Mouse (Mus musculus) intestine, postnatal 0 days (tissue): ENCODE measurements around the gene Ankmy1. TPM values are rescaled to one million over a fixed set of nuclear protein-coding genes. Genes with fewer than 3 reads are reported as not detected.

Experiments used
- ATAC-seq: fragments of 200-750 bp; cut with Nextera tagmentation; 2 replicates; pipeline ENCODE4 v1.8.0; 2017; ENCODE audit warnings: mild to moderate bottlenecking, moderate TSS enrichment, moderate library complexity
- H3K27ac ChIP-seq: fragments of 300-500 bp; sonication (generic); 2 replicates; pipeline ENCODE4 v1.5.1; 2014; ENCODE audit warnings: mild to moderate bottlenecking, low read depth, low read length, moderate library complexity
- H3K27me3 ChIP-seq: fragments of 300-500 bp; sonication (generic); replicated peaks from 2 replicates; pipeline ENCODE4 v1.6.1; 2014; ENCODE audit warnings: low read length, mixed read lengths; ENCODE audit not compliant: control insufficient read depth, insufficient read depth
- H3K36me3 ChIP-seq: fragments of 300-500 bp; sonication (generic); 2 replicates; pipeline ENCODE4 v1.6.1; 2014; ENCODE audit warnings: mild to moderate bottlenecking, moderate library complexity; ENCODE audit not compliant: control insufficient read depth, insufficient read depth
- H3K4me1 ChIP-seq: fragments of 300-500 bp; sonication (generic); replicated peaks from 2 replicates; pipeline ENCODE4 v1.6.1; 2014; ENCODE audit warnings: antibody characterized with exemption, low read length, mixed read lengths; ENCODE audit not compliant: control insufficient read depth, insufficient read depth
- H3K4me2 ChIP-seq: fragments of 300-500 bp; sonication (generic); replicated peaks from 2 replicates; pipeline ENCODE4 v1.6.1; 2014; ENCODE audit warnings: low read depth, mild to moderate bottlenecking, moderate library complexity
- H3K4me3 ChIP-seq: fragments of 300-500 bp; sonication (generic); 2 replicates; pipeline ENCODE4 v1.5.1; 2014; ENCODE audit warnings: low read depth, low read length
- H3K9ac ChIP-seq: fragments of 300-500 bp; sonication (generic); 2 replicates; pipeline ENCODE4 v1.6.1; 2014; ENCODE audit warnings: mild to moderate bottlenecking, low read depth, low read length
- H3K9me3 ChIP-seq: fragments of 300-500 bp; sonication (generic); 2 replicates; pipeline ENCODE4 v1.6.1; 2016; ENCODE audit warnings: mixed run types; ENCODE audit not compliant: control insufficient read depth
- CTCF ChIP-seq: sonication (generic); IDR thresholded peaks from 2 replicates; pipeline ENCODE4 v1.5.1; 2016; ENCODE audit warnings: low read depth, mild to moderate bottlenecking, control low read depth, antibody characterized with exemption, moderate library complexity
- WGBS: fragments of 180-500 bp; shearing (Covaris S2); extraction: QIAGEN DNeasy Blood & Tissue Kit; methylation state at CpG from one replicate; pipeline ENCODE4 v1.1.7; 2014; 5-methylcytosine and 5-hydroxymethylcytosine counted together
- microRNA counts: library from miRNA; unstranded; fragments of <30 nt; microRNA quantifications from one replicate; lab custom pipeline; 2016
- microRNA-seq: library from miRNA; unstranded; fragments of <30 nt; microRNA quantifications from one replicate; pipeline ENCODE4, GENCODE M21; 2016
- polyA plus RNA-seq: library from polyadenylated mRNA; unstranded; fragments of >200 nt; fragmentation: Nextera tagmentation; extraction: Ambion mirVana; gene quantifications from 2 replicates; pipeline ENCODE4 v1.2.1, GENCODE M21; 2015

The Ankmy1 gene
- polyA plus RNA-seq, 1 experiment from 2014 or later, result not detected

DNA sequence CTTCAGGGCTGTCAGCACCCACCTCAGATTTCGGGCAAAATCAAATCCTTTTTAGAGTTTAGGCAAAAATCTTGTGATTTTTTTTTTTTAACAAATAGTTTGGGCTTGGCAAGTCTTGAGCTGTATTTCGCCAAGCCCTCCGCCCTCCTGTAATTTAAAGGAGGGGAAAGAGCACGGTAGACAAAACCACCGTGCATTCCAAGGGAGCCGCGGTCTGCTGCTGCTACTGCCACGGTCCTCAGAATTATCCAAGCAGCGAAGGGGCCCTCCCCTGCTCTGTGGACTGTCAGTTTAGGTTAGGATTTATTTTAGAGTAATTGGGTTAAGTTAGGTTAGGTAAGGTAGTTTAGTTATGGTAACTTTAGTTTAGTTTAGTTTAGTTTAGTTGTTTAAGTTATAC lies 87.6 kb downstream of the Ankmy1 start:
- no peak overlapping the region for H3K27ac ChIP-seq
- TF ChIP-seq CTCF, result no peak

DNA sequence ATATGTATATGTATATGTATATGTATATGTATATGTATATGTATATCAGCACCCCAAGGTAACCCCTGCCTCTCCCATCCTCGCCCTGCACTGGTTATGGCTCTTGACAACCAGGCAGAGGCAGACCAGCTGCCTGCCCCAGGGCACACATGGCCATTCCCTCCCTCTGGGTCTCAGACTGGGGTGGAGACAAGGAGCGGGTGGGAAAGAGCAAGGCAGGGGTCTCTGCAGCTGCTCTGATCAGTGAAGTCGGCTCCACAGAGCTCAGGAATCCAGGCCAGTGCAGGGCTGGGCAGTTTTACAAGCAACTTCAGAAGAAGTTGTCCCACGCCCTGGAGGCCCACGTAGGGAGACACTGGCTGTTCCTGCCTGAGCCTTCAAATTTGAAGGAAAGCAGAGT lies 88.4 kb downstream of the Ankmy1 start:
- no peaks in the 10 kb centered on the region for H3K27me3 ChIP-seq
- H3K27ac ChIP-seq, result no peak overlapping the region
- H3K4me1 ChIP-seq, result no peaks in the 10 kb centered on the region
- no peaks in the 10 kb centered on the region for H3K9me3 ChIP-seq
- ATAC-seq, result no peak
- WGBS, result 54% methylated on average over 5 of the region's 5 CpGs
- TF ChIP-seq CTCF, result no peak
- H3K9ac ChIP-seq, result no peak overlapping the region
- no peak overlapping the region for H3K4me3 ChIP-seq
- H3K36me3 ChIP-seq, result no peaks in the 10 kb centered on the region
- no peak overlapping the region for H3K4me2 ChIP-seq

More for the DNA sequence above, 87.6 kb downstream of the Ankmy1 start:
- H3K4me1 ChIP-seq, result no peaks in the 10 kb centered on the region
- no peaks in the 10 kb centered on the region for H3K27me3 ChIP-seq
- no peaks in the 10 kb centered on the region for H3K36me3 ChIP-seq
- no peak overlapping the region for H3K4me3 ChIP-seq
- ATAC-seq, result no peak
- H3K4me2 ChIP-seq, result no peak overlapping the region
- WGBS, result 73% methylated on average over 9 of the region's 9 CpGs
- no peak overlapping the region for H3K9ac ChIP-seq
- no peaks in the 10 kb centered on the region for H3K9me3 ChIP-seq

MicroRNAs encoded within 50 kb of the gene (microRNA counts, 519-probe panel; counts per million panel counts)
- 3,551 counts per million, percentile 44 among the panel's probes with 10 or more counts for microRNA mmu-miR-149 (lab: Ali Mortazavi, UCI)

Small RNAs within 50 kb of the gene (microRNA-seq; reads per million reads assigned to microRNA genes)
- gene Mir149, result 1,010 reads per million, percentile 74 among the genes with 10 or more reads in this experiment

Other genes with a start within 250 kb of the Ankmy1 start
- 8.1 and 8.5 TPM in 2 replicates for gene Gpc1, start 71.3 kb downstream of the Ankmy1 start, polyA plus RNA-seq
- gene Dusp28, start 4.1 kb upstream of the Ankmy1 start, polyA plus RNA-seq, result 18.8 and 19.2 TPM in 2 replicates
- gene Rnpepl1, start 7.9 kb upstream of the Ankmy1 start, polyA plus RNA-seq, result 75.0 and 87.9 TPM in 2 replicates
- gene Capn10, start 31.5 kb upstream of the Ankmy1 start, polyA plus RNA-seq, result 31.6 and 34.4 TPM in 2 replicates
- gene Gpr35, start 48.0 kb upstream of the Ankmy1 start, polyA plus RNA-seq, result 4.7 and 4.8 TPM in 2 replicates
- 0.13 and 0.17 TPM in 2 replicates for gene Aqp12, start 103.4 kb upstream of the Ankmy1 start, polyA plus RNA-seq
- gene Kif1a, start 199.0 kb upstream of the Ankmy1 start, polyA plus RNA-seq, result 7.7 and 8.3 TPM in 2 replicates
- 3.2 and 3.5 TPM in 2 replicates for gene Agxt, start 232.3 kb upstream of the Ankmy1 start, polyA plus RNA-seq